Mouse (Mus musculus) liver, postnatal 0 days (tissue): ENCODE data around the gene Dlx1. TPM values are rescaled to one million over a fixed set of nuclear protein-coding genes. Genes with fewer than 3 reads are reported as not detected.

Source experiments
- ATAC-seq: fragments of 200-750 bp; cut with Nextera tagmentation; 2 replicates; pipeline ENCODE4 v1.8.0; 2017; ENCODE audit warnings: mild to moderate bottlenecking, moderate library complexity
- DNase-seq: peaks from one replicate; pipeline ENCODE4 v3.0.0-alpha.2; 2016
- H3K27ac ChIP-seq: fragments of 300-500 bp; sonication (generic); 2 replicates; pipeline ENCODE4 v1.5.1; 2014; ENCODE audit warnings: antibody characterized with exemption, moderate library complexity, mild to moderate bottlenecking, low read depth
- H3K27me3 ChIP-seq: fragments of 300-500 bp; sonication (generic); 2 replicates; pipeline ENCODE4 v1.6.1; 2014; ENCODE audit warnings: low read length, control low read depth, mixed read lengths; ENCODE audit not compliant: insufficient read depth
- H3K36me3 ChIP-seq: fragments of 300-500 bp; sonication (generic); replicated peaks from 2 replicates; pipeline ENCODE4 v1.6.1; 2014; ENCODE audit warnings: mild to moderate bottlenecking, control low read depth, low read length, moderate library complexity, mixed read lengths; ENCODE audit not compliant: insufficient read depth
- H3K4me1 ChIP-seq: fragments of 300-500 bp; sonication (generic); 2 replicates; pipeline ENCODE4 v1.6.1; 2014; ENCODE audit warnings: antibody characterized with exemption, mild to moderate bottlenecking, control low read depth; ENCODE audit not compliant: insufficient read depth
- H3K4me2 ChIP-seq: fragments of 300-500 bp; sonication (generic); 2 replicates; pipeline ENCODE4 v1.6.1; 2014; ENCODE audit warnings: low read depth, mild to moderate bottlenecking, low read length, moderate library complexity, mixed read lengths
- H3K4me3 ChIP-seq: fragments of 300-500 bp; sonication (generic); 2 replicates; pipeline ENCODE4 v1.5.1; 2014; ENCODE audit warnings: low read depth, low read length
- H3K9ac ChIP-seq: fragments of 300-500 bp; sonication (generic); replicated peaks from 2 replicates; pipeline ENCODE4 v1.6.1; 2014; ENCODE audit warnings: mild to moderate bottlenecking, moderate library complexity
- H3K9me3 ChIP-seq: fragments of 300-500 bp; sonication (generic); 2 replicates; pipeline ENCODE4 v1.6.1; 2016; ENCODE audit warnings: mild to moderate bottlenecking, control low read depth, low read length, mixed read lengths
- CTCF ChIP-seq: sonication (generic); IDR thresholded peaks from 2 replicates; pipeline ENCODE4 v1.5.1; 2016; ENCODE audit warnings: antibody characterized with exemption, low read depth
- EP300 ChIP-seq: IDR thresholded peaks from 2 replicates; pipeline ENCODE4 v1.6.1; 2016; ENCODE audit warnings: antibody characterized with exemption, low read depth, mild to moderate bottlenecking
- WGBS: fragments of 180-500 bp; shearing (Covaris S2); extraction: QIAGEN DNeasy Blood & Tissue Kit; methylation state at CpG from one replicate; pipeline ENCODE4 v1.1.7; 2014; ENCODE audit not compliant: insufficient replicate concordance; 5-methylcytosine and 5-hydroxymethylcytosine counted together
- polyA plus RNA-seq: library from polyadenylated mRNA; unstranded; fragments of >200 nt; fragmentation: Nextera tagmentation; extraction: Ambion mirVana; gene quantifications from 2 replicates; pipeline ENCODE4 v1.2.1, GENCODE M21; 2015

Dlx1 gene
- polyA plus RNA-seq, 1 experiment from 2014 or later: 0.09 TPM

DNA sequence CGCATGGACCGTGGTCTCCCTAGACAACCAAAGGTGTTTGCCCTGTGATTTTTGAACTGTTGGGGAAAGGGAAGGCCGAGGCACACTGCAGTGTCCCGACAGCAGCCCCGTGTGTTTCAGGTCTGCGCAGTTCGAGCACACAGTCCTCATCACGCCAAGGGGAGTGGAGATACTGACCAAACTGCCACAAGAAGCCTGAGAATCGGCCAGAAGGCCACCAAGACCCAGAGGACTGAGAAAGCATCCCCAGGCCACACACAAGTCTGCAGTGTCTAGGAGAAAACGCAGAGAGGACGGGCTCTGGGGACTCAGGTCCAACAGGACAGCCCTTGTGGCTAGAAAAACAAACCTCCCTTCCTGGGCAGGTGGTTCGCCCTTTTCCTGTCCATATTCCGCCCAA is 3.1 kb upstream of the Dlx1 start:
- Histone ChIP-seq H3K36me3 (no peaks in the 10 kb centered on the region), H3K27me3 (peaks cover 71% of the 10 kb centered on the region), H3K9ac (no peak overlapping the region), H3K4me3 (no peak overlapping the region), H3K27ac (no peak overlapping the region), H3K9me3 (no peaks in the 10 kb centered on the region), H3K4me1 (peaks cover 10% of the 10 kb centered on the region), H3K4me2 (no peak overlapping the region)
- 35% methylated on average over 13 of the region's 13 CpGs for WGBS
- ATAC-seq (no peak), DNase-seq (no peak)
- TF ChIP-seq EP300: no peak
- TF ChIP-seq CTCF: no peak

DNA sequence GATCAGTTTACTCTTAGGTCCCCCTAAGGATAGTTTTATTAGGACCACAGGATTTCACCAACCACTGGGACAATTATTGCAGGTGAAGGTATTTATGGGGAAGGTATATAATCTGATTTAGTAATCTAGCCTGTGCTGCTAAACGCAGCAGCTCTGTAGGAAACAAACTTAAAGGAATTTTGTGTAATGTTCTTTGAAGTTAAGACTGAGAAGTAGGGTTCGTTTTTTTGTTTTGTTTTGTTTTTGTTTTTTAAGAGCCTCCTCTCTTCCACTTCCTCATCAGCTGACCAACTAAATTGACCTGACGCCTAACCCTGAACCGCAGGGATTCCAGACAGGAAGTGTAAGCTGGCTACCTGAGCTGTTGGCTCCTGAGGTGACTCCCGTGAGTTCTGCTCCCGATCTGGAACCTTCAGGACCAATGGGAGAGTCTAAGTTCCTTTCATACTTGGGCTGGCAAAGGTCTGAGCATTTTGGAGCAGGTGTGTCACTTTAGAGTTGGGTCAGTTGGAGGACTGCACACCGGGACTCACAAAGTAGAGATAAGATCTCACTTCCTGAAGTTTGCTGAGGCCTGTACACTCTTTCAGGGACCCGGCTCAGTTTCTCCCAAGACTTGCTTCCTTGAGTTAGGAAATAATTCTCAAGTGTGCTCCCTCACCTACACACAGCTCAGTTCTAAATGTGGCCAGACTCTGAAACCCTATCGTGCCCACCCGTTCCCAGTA is 1.2 kb upstream of the Dlx1 start:
- H3K9ac ChIP-seq: no peak overlapping the region
- no peak overlapping the region for H3K4me3 ChIP-seq
- no peak overlapping the region for H3K4me2 ChIP-seq
- no peak for TF ChIP-seq CTCF
- TF ChIP-seq EP300: no peak
- no peaks in the 10 kb centered on the region for H3K9me3 ChIP-seq
- ATAC-seq: no peak
- H3K36me3 ChIP-seq: no peaks in the 10 kb centered on the region
- DNase-seq: no peak
- H3K4me1 ChIP-seq: peaks cover 12% of the 10 kb centered on the region
- no peak overlapping the region for H3K27ac ChIP-seq
- 3% methylated on average over 10 of the region's 10 CpGs for WGBS
- peaks cover 88% of the 10 kb centered on the region for H3K27me3 ChIP-seq

DNA sequence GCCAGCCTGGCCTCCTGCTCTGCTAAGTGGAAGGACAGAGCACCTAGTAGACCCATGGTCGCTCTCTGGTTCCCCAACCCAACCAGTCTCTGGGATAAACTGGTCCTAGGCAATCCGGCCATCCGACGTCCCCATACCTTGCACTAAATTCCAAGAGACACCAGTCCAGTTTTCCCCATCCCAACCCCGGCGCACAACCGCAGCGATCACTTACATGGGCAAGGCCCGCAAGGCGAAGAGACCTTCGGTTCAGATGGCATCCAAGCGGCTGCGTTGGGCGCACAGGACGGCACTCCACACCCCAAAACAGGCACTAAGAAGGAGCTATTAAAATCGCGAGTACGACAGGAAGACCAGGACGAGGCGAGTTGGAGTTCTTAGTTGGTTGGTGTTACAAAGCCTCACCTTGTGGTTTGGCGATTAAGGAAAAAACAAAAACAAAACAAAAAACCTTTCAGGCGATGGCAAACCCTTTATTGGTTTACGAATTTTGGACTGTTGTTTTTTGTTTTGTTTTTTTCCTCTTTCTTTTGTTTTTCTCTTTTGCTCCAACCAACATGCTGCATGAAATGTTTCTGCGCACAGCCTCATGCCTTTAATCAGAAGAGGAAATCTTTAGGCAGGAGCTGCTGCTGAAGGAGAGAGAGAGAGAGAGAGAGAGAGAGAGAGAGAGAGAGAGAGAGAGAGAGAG is 445 bp upstream of the Dlx1 start:
- DNase-seq: no peak
- no peak for TF ChIP-seq CTCF
- no peak for TF ChIP-seq EP300
- ATAC-seq: no peak
- H3K36me3 ChIP-seq: no peaks in the 10 kb centered on the region
- H3K4me2 ChIP-seq: no peak overlapping the region
- H3K4me3 ChIP-seq: no peak overlapping the region
- H3K27me3 ChIP-seq: peaks cover 93% of the 10 kb centered on the region
- no peak overlapping the region for H3K9ac ChIP-seq
- H3K4me1 ChIP-seq: peaks cover 12% of the 10 kb centered on the region
- no peak overlapping the region for H3K27ac ChIP-seq
- H3K9me3 ChIP-seq: no peaks in the 10 kb centered on the region
- 4% methylated on average over 24 of the region's 24 CpGs for WGBS

- H3K27ac ChIP-seq: no peak overlapping the region
- H3K4me3 ChIP-seq: peak overlapping the region; percentile 55
- H3K36me3 ChIP-seq: no peaks in the 10 kb centered on the region
- TF ChIP-seq EP300 (no peak), CTCF (no peak)
- no peak overlapping the region for H3K9ac ChIP-seq
- ATAC-seq: peak; percentile 58
- DNase-seq: no peak
- H3K4me2 ChIP-seq: peak overlapping the region; percentile 80
- no peaks in the 10 kb centered on the region for H3K9me3 ChIP-seq
- H3K4me1 ChIP-seq: peaks cover 12% of the 10 kb centered on the region
- WGBS: 2% methylated on average over 51 of the region's 57 CpGs
- peaks cover 95% of the 10 kb centered on the region for H3K27me3 ChIP-seq
These were observed 999 bp downstream of the Dlx1 start for GRCm38 (mm10) chr2:71528714-71529510.

- TF ChIP-seq EP300: no peak
- TF ChIP-seq CTCF: no peak
- Histone ChIP-seq H3K9ac (no peak overlapping the region), H3K9me3 (no peaks in the 10 kb centered on the region), H3K27me3 (peaks cover 100% of the 10 kb centered on the region), H3K4me3 (peak overlapping the region; percentile 55), H3K36me3 (no peaks in the 10 kb centered on the region), H3K4me1 (peaks cover 17% of the 10 kb centered on the region), H3K4me2 (peak overlapping the region; percentile 80), H3K27ac (no peak overlapping the region)
- ATAC-seq (peak; percentile 84), DNase-seq (peak; percentile 75)
- WGBS: 1% methylated on average over 60 of the region's 60 CpGs
These were observed 1.8 kb downstream of the Dlx1 start for GRCm38 (mm10) chr2:71529511-71530351.
